Mouse (Mus musculus) left cerebral cortex, adult 18-20 months (tissue): ENCODE measurements around the gene Pappa. TPM values are rescaled to one million over a fixed set of nuclear protein-coding genes. Genes with fewer than 3 reads are reported as not detected.

Experiments
- DNase-seq, 2 experiments: peaks; one replicate each; pipeline ENCODE4 v3.0.0; 2021 to 2022; ENCODE audit warnings: low spot score in 2 of 2, mixed read lengths in 1 of 2
- total RNA-seq, 2 experiments: library from RNA; stranded (reverse); gene quantifications; 2 replicates each; pipeline ENCODE4 v1.2.3; 2021

Gene Pappa
- total RNA-seq, 2 experiments from 2014 or later = 0.37 to 0.56 TPM

DNA sequence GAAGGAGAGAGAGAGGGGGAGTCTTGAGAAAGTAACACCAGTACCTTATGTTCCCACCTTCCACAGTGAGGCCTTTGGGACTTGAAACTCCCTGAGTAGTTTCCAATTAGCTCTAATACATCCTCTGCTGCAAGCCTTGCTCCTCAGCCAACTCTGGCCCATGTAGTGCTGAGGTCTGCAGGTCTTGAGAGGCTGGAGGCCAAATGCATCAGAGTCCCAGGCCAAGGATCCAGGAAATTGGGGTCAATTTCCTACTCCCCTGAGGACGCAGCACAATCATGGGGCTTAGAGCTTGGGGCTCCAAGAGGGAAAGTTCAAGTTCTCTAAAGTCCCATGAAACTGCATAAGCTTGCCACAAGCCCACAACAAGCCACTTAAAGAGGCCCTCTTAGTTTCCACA lies 198.0 kb downstream of the Pappa start:
- DNase-seq = no peak

- no peak for DNase-seq
Observed at GRCm38 (mm10) chr4:65325816-65326215, 201.8 kb downstream of the Pappa start.

DNA sequence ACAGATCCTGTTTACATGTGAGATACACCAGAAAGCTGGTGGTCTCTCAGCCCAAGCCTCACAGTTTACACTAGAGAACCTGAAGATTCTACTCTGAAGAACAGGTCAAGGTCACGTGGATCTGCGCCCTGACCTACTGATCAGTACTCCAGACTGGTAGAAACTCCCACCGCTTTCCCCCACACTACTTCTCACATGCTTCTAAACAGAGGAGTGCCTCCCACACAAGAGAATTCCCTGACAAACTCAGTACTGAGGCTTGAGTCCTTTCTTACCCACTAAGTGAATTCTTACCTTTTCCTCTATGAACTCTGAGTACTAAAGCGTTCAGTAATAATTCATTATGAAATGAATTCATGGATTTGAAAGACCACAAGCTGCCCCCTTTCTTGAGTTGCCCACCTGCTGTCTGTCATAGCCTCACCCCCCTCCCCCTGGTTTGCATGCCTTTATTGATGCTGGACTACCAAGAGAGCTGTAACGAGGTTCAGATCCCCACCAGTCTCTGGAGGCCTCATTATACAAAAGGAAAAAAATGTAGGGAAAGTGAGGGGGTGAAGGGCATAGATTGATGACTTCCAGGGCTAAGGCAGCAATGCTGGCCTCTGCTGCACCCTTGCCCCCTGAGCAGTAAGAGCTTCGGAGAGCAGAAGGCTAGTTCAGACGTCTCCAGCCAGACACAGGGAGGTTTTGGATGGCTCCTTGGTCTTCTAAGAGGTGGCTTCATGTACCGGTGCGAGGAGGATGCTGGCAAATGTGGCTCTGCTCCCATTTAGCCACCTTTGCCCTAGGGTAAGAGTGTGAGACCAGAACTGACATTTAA lies 204.7 kb downstream of the Pappa start:
- peak; percentile 19 to 38 for DNase-seq

DNA sequence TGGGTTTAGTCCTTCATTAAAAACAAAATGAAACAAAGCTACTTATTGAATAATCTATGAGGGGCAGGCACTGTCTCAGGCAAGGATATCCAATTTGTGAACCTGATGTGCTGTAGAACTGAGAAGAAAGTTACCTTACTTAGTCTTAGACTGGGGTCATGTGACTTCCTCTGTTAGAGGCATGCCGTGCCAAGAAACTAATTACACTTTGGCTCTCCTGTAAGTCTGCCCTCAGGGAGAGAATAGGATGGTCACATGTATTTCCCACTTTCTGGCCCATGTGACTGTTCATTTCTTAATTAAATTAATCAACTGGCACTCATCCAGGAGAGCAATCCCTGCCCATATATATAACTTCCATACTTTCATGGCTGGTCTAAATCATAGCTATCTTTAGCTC lies 209.7 kb downstream of the Pappa start:
- no peak for DNase-seq

DNA sequence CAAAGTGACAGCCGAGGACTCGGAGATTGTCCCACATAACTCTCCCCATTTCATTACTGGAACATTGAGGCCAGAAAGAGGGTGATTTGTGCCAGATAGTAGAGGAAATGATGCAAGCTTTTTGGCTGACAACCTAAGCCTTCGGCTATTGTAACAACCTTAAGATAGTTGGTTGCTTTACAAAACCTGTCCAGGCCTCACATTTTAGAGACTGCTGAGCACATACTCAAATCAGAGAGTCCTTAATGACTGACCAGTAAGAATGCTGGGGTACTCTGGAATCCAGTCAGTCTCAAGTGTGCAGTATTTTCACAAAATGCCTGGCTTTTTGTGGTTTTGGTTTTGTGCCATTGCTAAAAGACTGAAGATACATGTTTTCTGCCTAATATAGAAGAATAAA lies 217.8 kb downstream of the Pappa start:
- DNase-seq = no peak

DNA sequence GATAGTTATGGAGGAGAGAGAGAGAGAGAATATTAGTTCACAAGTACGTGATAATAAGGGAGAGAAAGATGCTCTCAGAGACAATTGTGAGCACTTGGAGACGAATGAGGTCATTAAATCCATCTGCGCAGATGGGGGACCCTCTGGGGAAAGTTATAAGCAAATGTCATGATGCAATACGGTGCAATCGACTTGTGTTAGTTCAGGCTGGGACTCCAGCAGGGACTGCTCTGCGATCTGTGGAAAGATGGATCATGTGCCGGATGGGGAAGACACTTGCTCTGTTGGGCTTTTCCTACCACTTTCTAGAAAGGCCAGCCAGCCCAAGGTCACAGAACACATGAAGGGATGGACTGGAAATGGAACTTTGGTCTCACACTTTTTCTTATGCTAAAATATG lies 226.5 kb downstream of the Pappa start:
- DNase-seq = no peak

GRCm38 (mm10) chr4:65354580-65354979 lies 230.6 kb downstream of the Pappa start:
- DNase-seq = no peak

- no peak for DNase-seq
Observed at GRCm38 (mm10) chr4:65367135-65367534, 243.2 kb downstream of the Pappa start.

DNA sequence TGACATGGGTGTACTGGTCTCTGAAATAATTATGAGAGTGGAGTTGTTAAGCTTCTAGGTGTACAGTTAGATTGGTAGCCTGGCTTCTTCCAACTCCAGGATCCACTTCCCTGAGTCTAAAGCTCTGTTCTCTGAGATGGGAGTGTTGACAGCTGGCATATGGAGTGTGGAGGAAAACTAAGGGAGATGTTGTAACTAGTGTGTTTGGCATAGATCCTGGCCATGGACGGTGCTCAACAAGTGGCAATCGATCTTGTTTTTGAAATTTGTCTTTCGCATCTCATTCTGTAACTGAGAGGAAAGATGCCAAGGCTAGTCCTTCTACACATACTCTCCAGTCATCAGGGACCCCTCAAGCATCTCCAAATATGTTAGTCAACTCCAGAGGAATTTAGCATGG lies 248.8 kb downstream of the Pappa start:
- DNase-seq = no peak

- DNase-seq = no peak
Observed at GRCm38 (mm10) chr4:65373841-65374240, 249.9 kb downstream of the Pappa start.

GRCm38 (mm10) chr4:65376571-65376970 lies 252.6 kb downstream of the Pappa start:
- no peak for DNase-seq

DNA sequence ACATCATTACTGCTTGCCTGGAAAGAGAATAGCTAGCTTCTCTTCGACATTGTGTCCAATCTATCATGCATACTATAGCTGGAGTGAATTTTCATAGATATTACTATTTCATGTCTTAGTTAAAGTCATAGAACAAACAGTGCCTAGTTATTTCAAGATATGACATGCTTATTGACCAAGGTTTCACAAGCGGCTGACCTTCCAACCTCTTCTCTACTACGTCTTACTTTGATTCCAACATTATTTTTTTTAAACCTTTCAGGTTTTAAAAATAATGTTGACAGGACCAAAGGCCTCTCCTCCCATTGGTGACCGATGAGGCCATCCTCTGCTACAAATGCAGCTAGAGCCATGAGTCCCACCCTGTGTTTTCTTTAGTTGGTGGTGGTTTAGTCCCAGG lies 255.5 kb downstream of the Pappa start:
- no peak for DNase-seq

DNA sequence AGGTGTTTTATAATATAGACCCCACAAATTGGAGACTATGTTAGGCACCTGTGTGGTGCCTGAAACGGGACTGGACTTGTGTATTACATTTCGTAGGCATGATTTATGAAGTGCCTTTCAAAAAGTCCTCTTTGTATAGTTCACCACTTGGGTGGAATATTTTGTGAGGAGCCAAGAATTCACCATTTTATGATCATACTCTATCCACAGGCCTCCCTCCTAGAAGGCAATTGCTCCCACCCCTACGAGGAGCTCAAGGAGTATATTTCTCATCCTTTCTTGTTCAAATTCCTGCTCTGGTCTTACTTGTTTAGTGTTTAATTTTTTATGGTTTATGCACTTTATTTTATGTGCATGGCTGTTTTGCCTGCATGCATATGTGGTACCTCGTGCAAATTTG lies 259.1 kb downstream of the Pappa start:
- no peak for DNase-seq

DNA sequence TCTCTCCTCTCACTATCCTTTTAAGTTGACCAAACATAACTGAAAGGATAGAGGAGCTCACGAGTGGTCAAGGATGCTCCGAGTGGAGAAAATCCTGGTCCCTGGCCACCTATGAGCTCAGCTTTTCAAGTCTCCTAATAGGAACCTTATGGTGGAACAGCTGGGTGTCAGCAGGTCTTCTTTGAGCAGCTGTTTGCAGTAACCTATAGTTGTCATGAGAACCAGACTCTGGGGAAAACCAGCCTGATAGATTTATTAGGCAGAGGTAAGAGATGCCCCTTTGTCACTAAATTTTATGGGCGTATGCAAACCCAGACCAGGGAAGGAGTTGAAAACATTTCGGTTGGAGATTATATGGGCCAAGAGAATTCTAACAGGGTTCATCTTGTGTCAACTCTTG lies 267.0 kb downstream of the Pappa start:
- no peak for DNase-seq

GRCm38 (mm10) chr4:65396806-65397205 lies 272.8 kb downstream of the Pappa start:
- peak; percentile 2 to 13 for DNase-seq

DNA sequence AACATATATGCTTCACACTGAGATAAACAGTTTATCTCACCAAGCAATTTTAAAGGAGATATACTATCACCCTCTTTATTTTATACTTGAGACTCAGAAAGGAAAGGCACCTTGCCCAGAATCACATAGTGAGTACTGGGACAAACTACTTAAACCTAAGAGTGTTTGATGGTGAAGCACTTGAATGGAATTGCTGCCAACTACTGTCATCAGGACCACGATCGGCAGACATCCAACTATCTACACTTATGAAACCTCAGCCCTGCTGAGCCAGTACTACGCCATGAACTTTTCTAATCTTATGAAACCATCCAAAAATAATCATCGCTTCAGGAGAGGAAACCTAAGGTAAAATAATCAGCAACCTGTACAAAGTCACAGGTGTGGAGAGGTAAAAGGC lies 275.5 kb downstream of the Pappa start:
- no peak for DNase-seq

DNA sequence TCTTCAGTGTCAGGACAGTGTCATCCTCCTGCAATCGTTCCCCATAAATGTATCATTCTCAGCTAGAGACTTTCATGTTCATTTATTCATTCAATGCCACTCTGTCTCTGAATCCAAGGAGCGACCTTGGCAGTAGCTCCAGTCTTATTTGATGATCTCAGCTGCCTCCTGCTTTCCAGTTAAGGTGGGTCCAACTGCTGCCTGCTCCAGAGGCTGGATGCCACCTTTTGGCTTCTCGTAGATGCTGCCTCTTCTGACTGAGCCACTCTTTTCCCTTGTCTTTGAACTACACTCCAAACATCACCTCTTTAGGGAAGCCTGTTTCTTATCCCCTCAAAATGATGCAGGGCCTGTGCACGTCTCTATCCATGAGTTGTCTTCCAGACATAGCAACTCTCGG lies 278.3 kb downstream of the Pappa start:
- no peak for DNase-seq

- DNase-seq = no peak
Observed at GRCm38 (mm10) chr4:65402836-65403634, 279.1 kb downstream of the Pappa start.
